Comparison of ENCODE assay signal across 8 mouse cellular contexts in genomic region chr8:123982826-123983400, GRCm38 (mm10). TPM values are rescaled to one million over a fixed set of nuclear protein-coding genes. Genes with fewer than 3 reads are reported as not detected.
DNase-seq lines count a peak whose midpoint lies in the region; ATAC-seq and TF ChIP-seq lines count a peak whose summit lies in the region.

Abcb10 (minus strand) TSS chr8:123983122.

- H3K27ac ChIP-seq in forebrain, embryonic 12.5 days = peak within 1 kb of the TSS; percentile 82
- peak within 1 kb of the TSS; percentile 96 for H3K27ac ChIP-seq in heart, embryonic 16.5 days (ENCODE audit: low read length)
- peak within 1 kb of the TSS; percentile 100 for H3K27ac ChIP-seq in liver, embryonic 13.5 days
- H3K27ac ChIP-seq in stomach, embryonic 14.5 days (ENCODE audit: low read length) = peak within 1 kb of the TSS; percentile 91

- no peaks in the 10 kb centered on the region for H3K9me3 ChIP-seq in E14TG2a.4 (ENCODE audit: low read length)
- H3K9me3 ChIP-seq in forebrain, embryonic 12.5 days = no peaks in the 10 kb centered on the region
- no peaks in the 10 kb centered on the region for H3K9me3 ChIP-seq in heart, embryonic 16.5 days (replicated peaks; ENCODE audit: control insufficient read depth, low read length)
- H3K9me3 ChIP-seq in liver, embryonic 13.5 days (replicated peaks) = no peaks in the 10 kb centered on the region
- H3K9me3 ChIP-seq in stomach, embryonic 14.5 days (ENCODE audit: control insufficient read depth, low read depth, low read length) = no peaks in the 10 kb centered on the region

- H3K36me3 ChIP-seq in E14TG2a.4 (ENCODE audit: insufficient read depth, low read length) = no peaks in the 10 kb centered on the region
- H3K36me3 ChIP-seq in forebrain, embryonic 12.5 days (replicated peaks) = no peaks in the 10 kb centered on the region
- no peaks in the 10 kb centered on the region for H3K36me3 ChIP-seq in heart, embryonic 16.5 days (ENCODE audit: control insufficient read depth, insufficient read depth)
- H3K36me3 ChIP-seq in liver, embryonic 13.5 days = peaks cover 31% of the 10 kb centered on the region
- no peaks in the 10 kb centered on the region for H3K36me3 ChIP-seq in stomach, embryonic 14.5 days (ENCODE audit: control insufficient read depth, insufficient read depth, low read length)

- peak within 1 kb of the TSS; percentile 93 for H3K4me3 ChIP-seq in E14TG2a.4 (replicated peaks; ENCODE audit: low read length)
- H3K4me3 ChIP-seq in forebrain, embryonic 12.5 days (replicated peaks) = peak within 1 kb of the TSS; percentile 84
- peak within 1 kb of the TSS; percentile 78 for H3K4me3 ChIP-seq in heart, embryonic 16.5 days (ENCODE audit: low read length)
- peak within 1 kb of the TSS; percentile 94 for H3K4me3 ChIP-seq in liver, embryonic 13.5 days (replicated peaks)
- H3K4me3 ChIP-seq in stomach, embryonic 14.5 days (ENCODE audit: low read depth, low read length) = peak within 1 kb of the TSS; percentile 82

- peaks cover 37% of the 10 kb centered on the region for H3K4me1 ChIP-seq in E14TG2a.4 (replicated peaks; ENCODE audit: low read depth, low read length)
- peaks cover 17% of the 10 kb centered on the region; the same call in 1 of the 2 replicates for H3K4me1 ChIP-seq in forebrain, embryonic 12.5 days
- peaks cover 35% of the 10 kb centered on the region for H3K4me1 ChIP-seq in heart, embryonic 16.5 days (ENCODE audit: control insufficient read depth, insufficient read depth, low read length)
- peaks cover 80% of the 10 kb centered on the region for H3K4me1 ChIP-seq in liver, embryonic 13.5 days (replicated peaks)
- peaks cover 20% of the 10 kb centered on the region for H3K4me1 ChIP-seq in stomach, embryonic 14.5 days (ENCODE audit: control insufficient read depth, insufficient read depth, low read length)

- H3K27me3 ChIP-seq in E14TG2a.4 (ENCODE audit: insufficient read depth, low read length) = peaks cover 9% of the 10 kb centered on the region
- H3K27me3 ChIP-seq in forebrain, embryonic 12.5 days = peaks cover 4% of the 10 kb centered on the region; the same call in 1 of the 2 replicates
- H3K27me3 ChIP-seq in heart, embryonic 16.5 days (ENCODE audit: control insufficient read depth, insufficient read depth, low read length) = no peaks in the 10 kb centered on the region
- H3K27me3 ChIP-seq in liver, embryonic 13.5 days = no peaks in the 10 kb centered on the region
- no peaks in the 10 kb centered on the region for H3K27me3 ChIP-seq in stomach, embryonic 14.5 days (ENCODE audit: control insufficient read depth, insufficient read depth, low read length)

- DNase-seq in c-Kit-positive CD71-positive TER-119-positive erythroid progenitor cells, embryonic 14.5 days (ENCODE audit: low spot score) = peak; percentile 76
- DNase-seq in kidney, postnatal 25 days = peak; percentile 88 to 97
- peak; percentile 87 for DNase-seq in liver, embryonic 13.5 days
- DNase-seq in natural killer cell, adult 2 months (ENCODE audit: low spot score in 2 of 2) = peak; percentile 83 to 87

- under 1% methylated on average over 56 of the region's 56 CpGs for WGBS in forebrain, embryonic 12.5 days
- under 1% methylated on average over 27 of the region's 56 CpGs for WGBS in heart, embryonic 16.5 days
- WGBS in liver, embryonic 13.5 days (ENCODE audit: insufficient replicate concordance) = under 1% methylated on average over 55 of the region's 56 CpGs
- WGBS in stomach, embryonic 14.5 days = under 1% methylated on average over 53 of the region's 56 CpGs

- peak within 1 kb of the TSS; percentile 93 for H3K4me2 ChIP-seq in forebrain, embryonic 12.5 days
- peak within 1 kb of the TSS; percentile 79 for H3K4me2 ChIP-seq in heart, embryonic 16.5 days (ENCODE audit: low read depth, low read length)
- H3K4me2 ChIP-seq in liver, embryonic 13.5 days = peak within 1 kb of the TSS; percentile 79
- peak within 1 kb of the TSS; percentile 96 for H3K4me2 ChIP-seq in stomach, embryonic 14.5 days (replicated peaks; ENCODE audit: low read depth, low read length)

- peak; percentile 90 for ATAC-seq in forebrain, embryonic 12.5 days (ENCODE audit: low FRiP score)
- ATAC-seq in heart, embryonic 16.5 days (replicated peaks; ENCODE audit: extremely low read depth, insufficient read depth, low FRiP score) = peak; percentile 95
- ATAC-seq in liver, embryonic 13.5 days (ENCODE audit: low read depth) = peak; percentile 83
- peak; percentile 92 for ATAC-seq in stomach, embryonic 14.5 days (ENCODE audit: insufficient number of reproducible peaks, insufficient read depth, low FRiP score, low read depth)

- H3K9ac ChIP-seq in forebrain, embryonic 12.5 days = peak within 1 kb of the TSS; percentile 78
- H3K9ac ChIP-seq in heart, embryonic 16.5 days (ENCODE audit: low read length) = peak within 1 kb of the TSS; percentile 88
- H3K9ac ChIP-seq in liver, embryonic 13.5 days = peak within 1 kb of the TSS; percentile 100
- H3K9ac ChIP-seq in stomach, embryonic 14.5 days (replicated peaks; ENCODE audit: low read depth, low read length) = peak within 1 kb of the TSS; percentile 83

- no peak for TF ChIP-seq CTCF in E14TG2a.4 (conservative IDR thresholded peaks at IDR 0.05; ENCODE audit: low read length)

RNA-seq across cellular contexts. Expression of gene Abcb10, which starts in this region (rescaled TPM):
- polyA plus RNA-seq in forebrain, embryonic 12.5 days (2016; fragmentation: Nextera tagmentation; extraction: Ambion mirVana) = 16.1 and 17.3 TPM in 2 replicates
- polyA plus RNA-seq in heart, embryonic 16.5 days (2015; fragmentation: Nextera tagmentation; extraction: Ambion mirVana) = 17.1 and 19.0 TPM in 2 replicates
- 133 and 143 TPM in 2 replicates for polyA plus RNA-seq in liver, embryonic 13.5 days (2015; fragmentation: Nextera tagmentation; extraction: Ambion mirVana)
- polyA plus RNA-seq in stomach, embryonic 14.5 days (2014; fragmentation: Nextera tagmentation; extraction: Ambion mirVana) = 23.8 and 24.5 TPM in 2 replicates

Comparison
In these comparisons a context has a peak if more than half of its experiments do, and no peak if none do; other contexts are left out.
1. Peak in every context shown above with its lines: DNase-seq, ATAC-seq, H3K4me3 ChIP-seq and H3K27ac ChIP-seq.